Mouse (Mus musculus): ENCODE data around the gene Traf3ip3. TPM values are rescaled to one million over a fixed set of nuclear protein-coding genes. Genes with fewer than 3 reads are reported as not detected.

Gene Traf3ip3
- polyA plus RNA-seq, 1 experiment from 2014 or later, result 2.5 TPM

- 19% methylated on average over 9 of the region's 9 CpGs for WGBS
- Histone ChIP-seq H3K9me3 (no peaks in the 10 kb centered on the region), H3K36me3 (no peaks in the 10 kb centered on the region), H3K27me3 (replicated peaks) (no peaks in the 10 kb centered on the region), H3K27ac (peak overlapping the region; percentile 60), H3K4me1 (peaks cover 22% of the 10 kb centered on the region), H3K9ac (peak overlapping the region; percentile 66), H3K4me3 (peak overlapping the region; percentile 67), H3K4me2 (replicated peaks) (peak overlapping the region; percentile 61)
- no peak for ATAC-seq (ENCODE audit: low FRiP score, low read depth)
These were observed 27.7 kb downstream of the Traf3ip3 start for GRCm38 (mm10) chr1:193173810-193174129.

- peak overlapping the region; percentile 61 for H3K4me2 ChIP-seq (replicated peaks)
- H3K9me3 ChIP-seq, result no peaks in the 10 kb centered on the region
- H3K27me3 ChIP-seq (replicated peaks), result no peaks in the 10 kb centered on the region
- peak overlapping the region; percentile 60 for H3K27ac ChIP-seq
- H3K36me3 ChIP-seq, result no peaks in the 10 kb centered on the region
- ATAC-seq (ENCODE audit: low FRiP score, low read depth), result peak; percentile 99
- peak overlapping the region; percentile 67 for H3K4me3 ChIP-seq
- H3K4me1 ChIP-seq, result peaks cover 22% of the 10 kb centered on the region
- under 1% methylated on average over 48 of the region's 48 CpGs for WGBS
- H3K9ac ChIP-seq, result peak overlapping the region; percentile 72
These were observed 28.3 kb downstream of the Traf3ip3 start for GRCm38 (mm10) chr1:193172991-193173809.

GRCm38 (mm10) chr1:193169856-193170255, 31.6 kb downstream of the Traf3ip3 start:
- H3K4me2 ChIP-seq (replicated peaks), result no peak overlapping the region
- no peak overlapping the region for H3K27ac ChIP-seq
- no peaks in the 10 kb centered on the region for H3K36me3 ChIP-seq
- H3K4me1 ChIP-seq, result peaks cover 20% of the 10 kb centered on the region
- H3K27me3 ChIP-seq (replicated peaks), result no peaks in the 10 kb centered on the region
- WGBS, result 88% methylated on average over 2 of the region's 2 CpGs
- H3K9me3 ChIP-seq, result no peaks in the 10 kb centered on the region
- ATAC-seq (ENCODE audit: low FRiP score, low read depth), result no peak
- no peak overlapping the region for H3K9ac ChIP-seq
- no peak overlapping the region for H3K4me3 ChIP-seq

DNA sequence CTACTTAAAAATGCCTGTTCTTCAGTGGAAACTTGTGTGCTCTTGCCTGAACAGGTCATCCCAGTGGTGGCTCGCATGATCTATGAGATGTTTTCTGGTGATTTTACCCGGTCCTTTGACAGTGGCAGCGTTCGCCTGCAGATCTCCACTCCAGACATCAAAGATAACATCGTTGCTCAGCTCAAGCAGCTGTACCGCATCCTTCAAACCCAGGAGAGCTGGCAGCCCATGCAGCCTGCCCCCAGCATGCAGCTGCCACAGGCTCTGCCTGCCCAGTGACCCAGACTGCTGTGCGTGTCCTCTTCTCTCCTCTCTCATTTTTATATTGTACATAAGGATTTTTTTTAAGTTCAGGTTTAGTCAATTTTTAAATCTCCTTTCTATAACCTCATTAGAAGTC, 32.3 kb downstream of the Traf3ip3 start:
- Histone ChIP-seq H3K36me3 (no peaks in the 10 kb centered on the region), H3K4me3 (no peak overlapping the region), H3K4me1 (peaks cover 14% of the 10 kb centered on the region), H3K27ac (no peak overlapping the region), H3K27me3 (replicated peaks) (no peaks in the 10 kb centered on the region), H3K9me3 (no peaks in the 10 kb centered on the region), H3K4me2 (replicated peaks) (no peak overlapping the region), H3K9ac (no peak overlapping the region)
- no peak for ATAC-seq (ENCODE audit: low FRiP score, low read depth)
- WGBS, result 89% methylated on average over 7 of the region's 7 CpGs

DNA sequence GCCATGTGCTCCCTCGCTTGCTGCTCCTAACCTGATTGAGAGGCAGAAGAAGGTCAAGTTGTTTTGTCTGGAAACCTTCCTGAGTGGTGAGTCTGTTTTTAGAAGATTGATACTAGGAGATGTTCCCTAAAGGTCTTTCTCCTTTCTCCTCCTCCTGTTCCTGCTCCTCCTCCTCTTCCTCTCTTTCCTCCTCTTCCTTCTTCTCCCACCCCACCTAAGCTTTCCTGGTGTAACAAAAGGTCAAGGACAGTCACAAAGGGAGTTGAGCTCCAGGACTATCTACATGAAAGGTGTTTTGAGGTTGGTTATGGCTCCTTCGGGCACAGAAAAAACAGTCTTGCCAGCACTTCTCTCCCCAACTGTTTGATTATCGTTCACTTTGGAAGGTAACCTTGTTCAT, 33.8 kb downstream of the Traf3ip3 start, which contains the start of gene A130010J15Rik:
Gene A130010J15Rik (plus strand): TSS at position 301 of the 400 bp plus-strand sequence.
- Histone ChIP-seq H3K4me1 (peaks cover 9% of the 10 kb centered on the region), H3K4me2 (replicated peaks) (no peak within 1 kb of the TSS), H3K9ac (no peak within 1 kb of the TSS), H3K27me3 (replicated peaks) (no peaks in the 10 kb centered on the region), H3K27ac (no peak within 1 kb of the TSS), H3K4me3 (no peak within 1 kb of the TSS), H3K36me3 (no peaks in the 10 kb centered on the region), H3K9me3 (no peaks in the 10 kb centered on the region)
- 90% methylated on average over 3 of the region's 3 CpGs for WGBS
- ATAC-seq (ENCODE audit: low FRiP score, low read depth), result no peak

DNA sequence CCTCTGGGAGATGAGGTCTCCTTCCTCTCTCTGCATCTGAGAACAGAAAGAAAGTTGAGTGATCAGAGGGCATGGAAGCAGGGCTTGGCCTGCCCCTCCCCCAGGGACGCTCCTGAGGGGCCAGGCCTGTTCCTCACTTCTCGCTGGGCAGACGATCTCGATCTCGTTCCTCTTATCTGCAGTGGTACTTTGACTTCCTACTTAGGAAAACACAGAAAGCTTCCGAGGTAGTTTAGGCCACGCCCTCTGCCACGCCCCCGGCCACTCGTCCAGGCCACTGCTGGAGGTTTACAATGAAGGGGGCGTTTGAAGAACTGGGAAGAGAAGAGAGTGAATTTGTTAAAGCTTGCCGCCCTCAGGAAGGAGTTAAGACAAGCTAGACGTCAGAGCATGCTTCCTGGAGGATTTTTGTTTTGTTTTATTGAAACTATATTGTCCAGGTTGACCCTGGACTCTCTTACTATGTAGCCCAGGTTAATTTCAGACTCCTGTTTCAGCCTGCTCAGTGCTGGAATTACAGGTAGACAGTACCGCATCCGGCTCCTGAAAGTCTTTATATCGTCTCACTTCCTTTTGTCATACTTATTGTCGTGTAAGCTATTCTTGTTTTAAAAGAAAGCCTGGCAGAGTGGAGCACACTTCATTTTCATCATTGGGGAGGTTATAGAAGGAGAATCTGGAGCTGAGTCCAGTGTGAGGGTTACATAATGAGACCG, 41.0 kb downstream of the Traf3ip3 start:
- no peak overlapping the region for H3K27ac ChIP-seq
- no peak overlapping the region for H3K4me3 ChIP-seq

GRCm38 (mm10) chr1:193159613-193160012, 41.9 kb downstream of the Traf3ip3 start:
- Histone ChIP-seq H3K27ac (no peak overlapping the region), H3K4me3 (no peak overlapping the region)
- WGBS, result 54% methylated on average over 1 of the region's 1 CpGs

More for the DNA sequence above, 41.0 kb downstream of the Traf3ip3 start:
- ATAC-seq (ENCODE audit: low FRiP score, low read depth), result no peak
- H3K9me3 ChIP-seq, result no peaks in the 10 kb centered on the region
- no peaks in the 10 kb centered on the region for H3K36me3 ChIP-seq
- WGBS, result 17% methylated on average over 18 of the region's 18 CpGs
- peaks cover 2% of the 10 kb centered on the region; the same call in 1 of the 2 replicates for H3K27me3 ChIP-seq (replicated peaks)
- H3K4me1 ChIP-seq, result peaks cover 6% of the 10 kb centered on the region
- H3K9ac ChIP-seq, result no peak overlapping the region
- H3K4me2 ChIP-seq (replicated peaks), result peak overlapping the region; percentile 55

GRCm38 (mm10) chr1:193159163-193159562, 42.3 kb downstream of the Traf3ip3 start:
- Histone ChIP-seq H3K9ac (no peak overlapping the region), H3K27me3 (replicated peaks) (peaks cover 13% of the 10 kb centered on the region), H3K27ac (no peak overlapping the region), H3K9me3 (no peaks in the 10 kb centered on the region), H3K4me1 (peaks cover 6% of the 10 kb centered on the region), H3K4me3 (no peak overlapping the region), H3K36me3 (no peaks in the 10 kb centered on the region), H3K4me2 (replicated peaks) (no peak overlapping the region)
- no peak for ATAC-seq (ENCODE audit: low FRiP score, low read depth)
- WGBS, result 62% methylated on average over 3 of the region's 3 CpGs

More at GRCm38 (mm10) chr1:193159613-193160012, 41.9 kb downstream of the Traf3ip3 start:
- Histone ChIP-seq H3K4me1 (peaks cover 6% of the 10 kb centered on the region), H3K36me3 (no peaks in the 10 kb centered on the region), H3K9me3 (no peaks in the 10 kb centered on the region), H3K27me3 (replicated peaks) (peaks cover 9% of the 10 kb centered on the region; the same call in 1 of the 2 replicates), H3K4me2 (replicated peaks) (no peak overlapping the region), H3K9ac (no peak overlapping the region)
- no peak for ATAC-seq (ENCODE audit: low FRiP score, low read depth)

GRCm38 (mm10) chr1:193157111-193157492, 44.4 kb downstream of the Traf3ip3 start:
- H3K27ac ChIP-seq, result no peak overlapping the region
- H3K27me3 ChIP-seq (replicated peaks), result peaks cover 33% of the 10 kb centered on the region
- no peaks in the 10 kb centered on the region for H3K36me3 ChIP-seq
- H3K4me2 ChIP-seq (replicated peaks), result no peak overlapping the region
- H3K9ac ChIP-seq, result no peak overlapping the region
- H3K4me3 ChIP-seq, result no peak overlapping the region
- 77% methylated on average over 8 of the region's 8 CpGs for WGBS
- no peak for ATAC-seq (ENCODE audit: low FRiP score, low read depth)
- H3K9me3 ChIP-seq, result no peaks in the 10 kb centered on the region
- H3K4me1 ChIP-seq, result peaks cover 14% of the 10 kb centered on the region

DNA sequence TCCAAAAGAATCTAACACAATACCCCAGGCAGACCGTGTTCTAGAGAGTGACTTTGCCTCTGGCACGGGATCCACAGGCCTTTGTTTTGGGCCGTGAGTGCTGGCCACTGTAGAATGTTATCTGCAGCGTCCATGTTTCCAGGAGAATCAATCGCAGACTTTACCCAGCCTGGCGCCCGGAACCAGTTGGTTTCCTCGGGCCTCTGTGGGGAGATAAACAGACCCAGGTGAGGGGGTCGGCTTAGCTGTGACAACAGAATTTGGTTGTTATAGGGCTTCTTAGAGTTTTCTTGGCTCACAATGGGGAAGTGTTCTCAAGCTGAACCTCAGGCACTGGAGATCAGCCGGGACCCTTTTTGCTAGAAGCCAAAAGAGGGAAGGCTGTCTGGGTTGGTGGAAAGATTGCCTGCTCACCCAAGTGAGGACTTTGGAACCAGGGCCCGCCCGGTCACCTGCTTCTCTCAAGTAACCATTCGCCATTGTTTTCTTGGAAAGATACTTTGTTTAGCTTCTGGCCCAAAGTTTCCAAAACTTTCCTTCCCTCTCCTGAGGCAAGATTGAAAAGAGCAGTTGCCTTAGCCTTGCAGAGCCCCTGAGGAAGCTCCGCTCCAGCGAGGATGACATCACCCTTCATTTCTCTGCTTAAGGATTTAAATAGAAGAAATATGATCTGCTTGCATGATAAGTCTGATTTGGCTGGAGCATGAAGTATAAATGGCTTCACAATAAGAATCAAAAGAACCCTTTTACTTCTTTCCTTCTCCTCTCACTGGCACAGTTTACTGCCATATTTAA, 45.0 kb downstream of the Traf3ip3 start:
- 86% methylated on average over 15 of the region's 15 CpGs for WGBS
- Histone ChIP-seq H3K4me2 (replicated peaks) (no peak overlapping the region), H3K9ac (no peak overlapping the region), H3K4me3 (no peak overlapping the region), H3K9me3 (no peaks in the 10 kb centered on the region), H3K27me3 (replicated peaks) (peaks cover 37% of the 10 kb centered on the region), H3K4me1 (peaks cover 14% of the 10 kb centered on the region), H3K27ac (no peak overlapping the region), H3K36me3 (no peaks in the 10 kb centered on the region)
- ATAC-seq (ENCODE audit: low FRiP score, low read depth), result no peak

GRCm38 (mm10) chr1:193153561-193153960, 47.9 kb downstream of the Traf3ip3 start:
- peak overlapping the region; percentile 26; the same call in 1 of the 2 replicates for H3K4me3 ChIP-seq
- ATAC-seq (ENCODE audit: low FRiP score, low read depth), result no peak
- 22% methylated on average over 16 of the region's 16 CpGs for WGBS
- no peaks in the 10 kb centered on the region for H3K36me3 ChIP-seq
- H3K27ac ChIP-seq, result no peak overlapping the region
- H3K9ac ChIP-seq, result no peak overlapping the region
- peaks cover 8% of the 10 kb centered on the region for H3K4me1 ChIP-seq
- H3K9me3 ChIP-seq, result no peaks in the 10 kb centered on the region
- H3K4me2 ChIP-seq (replicated peaks), result peak overlapping the region; percentile 54
- peaks cover 46% of the 10 kb centered on the region for H3K27me3 ChIP-seq (replicated peaks)

GRCm38 (mm10) chr1:193152872-193153271, 48.6 kb downstream of the Traf3ip3 start, which contains the start of gene Irf6:
Irf6 (plus strand) TSS chr1:193153111.
- Histone ChIP-seq H3K4me3 (peak within 1 kb of the TSS; percentile 26), H3K4me2 (replicated peaks) (peak within 1 kb of the TSS; percentile 54), H3K9me3 (no peaks in the 10 kb centered on the region), H3K27me3 (replicated peaks) (peaks cover 46% of the 10 kb centered on the region), H3K27ac (no peak within 1 kb of the TSS), H3K4me1 (peaks cover 8% of the 10 kb centered on the region), H3K36me3 (no peaks in the 10 kb centered on the region), H3K9ac (peak within 1 kb of the TSS; percentile 26; the same call in 1 of the 2 replicates)
- ATAC-seq (ENCODE audit: low FRiP score, low read depth), result peak; percentile 71
- under 1% methylated on average over 30 of the region's 30 CpGs for WGBS

All from neural tube, embryonic 12.5 days (tissue).